Mouse (Mus musculus) limb, embryonic 12.5 days (tissue): ENCODE data around the gene Cacng8. TPM values are rescaled to one million over a fixed set of nuclear protein-coding genes. Genes with fewer than 3 reads are reported as not detected.

ENCODE experiments used
- ATAC-seq: fragments of 200-750 bp; cut with Nextera tagmentation; 2 replicates; pipeline ENCODE4 v1.8.0; 2017; ENCODE audit warnings: low read depth, moderate TSS enrichment; ENCODE audit not compliant: insufficient number of reproducible peaks, insufficient read depth, low FRiP score, low TSS enrichment
- H3K27ac ChIP-seq: fragments of 300-500 bp; sonication (generic); 2 replicates; pipeline ENCODE4 v1.5.1; 2016; ENCODE audit warnings: mild to moderate bottlenecking, moderate library complexity
- H3K27me3 ChIP-seq: fragments of 300-500 bp; sonication (generic); 2 replicates; pipeline ENCODE4 v1.6.1; 2016; ENCODE audit warnings: mild to moderate bottlenecking, moderate library complexity
- H3K36me3 ChIP-seq: fragments of 300-500 bp; sonication (generic); 2 replicates; pipeline ENCODE4 v1.6.1; 2016; ENCODE audit warnings: mild to moderate bottlenecking, moderate library complexity
- H3K4me1 ChIP-seq: fragments of 300-500 bp; sonication (generic); replicated peaks from 2 replicates; pipeline ENCODE4 v1.6.1; 2016
- H3K4me2 ChIP-seq: fragments of 300-500 bp; sonication (generic); 2 replicates; pipeline ENCODE4 v1.6.1; 2016; ENCODE audit warnings: mild to moderate bottlenecking, moderate library complexity
- H3K4me3 ChIP-seq: fragments of 300-500 bp; sonication (generic); replicated peaks from 2 replicates; pipeline ENCODE4 v1.5.1; 2016; ENCODE audit warnings: mild to moderate bottlenecking
- H3K9ac ChIP-seq: fragments of 300-500 bp; sonication (generic); replicated peaks from 2 replicates; pipeline ENCODE4 v1.6.1; 2016; ENCODE audit warnings: mild to moderate bottlenecking, moderate library complexity
- H3K9me3 ChIP-seq: fragments of 300-500 bp; sonication (generic); 2 replicates; pipeline ENCODE4 v1.6.1; 2016; ENCODE audit warnings: mild to moderate bottlenecking, moderate library complexity
- WGBS: fragments of 180-500 bp; shearing (Covaris S2); methylation state at CpG from one replicate; pipeline ENCODE4 v1.1.7; 2016; 5-methylcytosine and 5-hydroxymethylcytosine counted together
- microRNA-seq: library from miRNA; unstranded; fragments of <30 nt; microRNA quantifications from one replicate; pipeline ENCODE4, GENCODE M21; 2017
- polyA plus RNA-seq: library from polyadenylated mRNA; unstranded; fragments of >200 nt; fragmentation: Nextera tagmentation; extraction: Ambion mirVana; gene quantifications from 2 replicates; pipeline ENCODE4 v1.2.1, GENCODE M21; 2016

Cacng8 gene
- polyA plus RNA-seq, 1 experiment from 2014 or later: 6.3 TPM

- ATAC-seq: no peak
- no peak overlapping the region for H3K9ac ChIP-seq
Measured at GRCm38 (mm10) chr7:3452821-3453485, 62.5 kb downstream of the Cacng8 start.

DNA sequence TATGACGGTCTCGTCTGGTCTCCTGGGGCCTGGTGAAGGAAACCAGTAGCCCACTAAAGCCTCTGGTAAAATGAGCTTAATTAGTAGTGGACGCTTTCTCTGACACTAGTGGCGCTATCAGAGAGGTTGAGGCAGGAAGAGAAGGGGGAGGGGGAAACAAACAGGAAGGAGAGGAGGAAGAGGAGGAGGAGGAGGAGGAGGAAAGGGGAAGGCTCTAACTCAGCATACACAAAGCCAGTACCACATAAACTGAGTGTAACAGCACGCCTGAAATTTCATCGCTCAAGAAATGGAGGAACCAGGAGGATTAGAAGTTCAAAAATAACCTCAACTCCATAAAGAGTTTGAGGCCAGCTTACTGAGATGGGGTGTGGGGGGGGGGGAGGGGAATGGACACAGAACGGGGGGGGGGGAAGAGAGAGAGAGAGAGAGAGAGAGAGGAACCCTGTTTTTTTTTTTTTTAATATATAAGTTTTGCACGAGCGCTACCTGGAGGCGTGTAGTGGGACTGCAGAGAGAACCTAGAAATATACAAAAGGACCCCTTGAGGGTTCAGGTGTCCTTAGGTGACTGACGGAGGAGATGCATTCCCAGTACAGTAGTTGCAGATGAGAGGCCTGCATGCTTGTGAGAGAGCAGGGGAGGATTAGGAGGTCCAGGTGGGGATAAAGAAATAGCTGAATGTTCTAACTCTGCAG, 63.2 kb downstream of the Cacng8 start:
- no peaks in the 10 kb centered on the region for H3K9me3 ChIP-seq
- WGBS: 43% methylated on average over 10 of the region's 11 CpGs
- no peaks in the 10 kb centered on the region for H3K36me3 ChIP-seq
- ATAC-seq: no peak
- no peak overlapping the region for H3K9ac ChIP-seq
- peaks cover 19% of the 10 kb centered on the region; the same call in 1 of the 2 replicates for H3K27me3 ChIP-seq
- H3K4me1 ChIP-seq: no peaks in the 10 kb centered on the region
- H3K4me2 ChIP-seq: no peak overlapping the region
- H3K4me3 ChIP-seq: no peak overlapping the region
- no peak overlapping the region for H3K27ac ChIP-seq

More at GRCm38 (mm10) chr7:3452821-3453485, 62.5 kb downstream of the Cacng8 start:
- Histone ChIP-seq H3K27ac (no peak overlapping the region), H3K36me3 (no peaks in the 10 kb centered on the region), H3K4me2 (no peak overlapping the region), H3K4me3 (no peak overlapping the region), H3K4me1 (no peaks in the 10 kb centered on the region), H3K27me3 (peaks cover 19% of the 10 kb centered on the region; the same call in 1 of the 2 replicates), H3K9me3 (no peaks in the 10 kb centered on the region)
- WGBS: 35% methylated on average over 12 of the region's 12 CpGs

- Histone ChIP-seq H3K9ac (no peak overlapping the region), H3K27ac (no peak overlapping the region), H3K27me3 (no peaks in the 10 kb centered on the region), H3K36me3 (no peaks in the 10 kb centered on the region), H3K4me1 (no peaks in the 10 kb centered on the region), H3K4me2 (no peak overlapping the region), H3K4me3 (no peak overlapping the region), H3K9me3 (0 out of 2 replicates have a peak, but pooled peaks cover 5% of the 10 kb centered on the region)
- WGBS: 94% methylated on average over 10 of the region's 10 CpGs
- no peak for ATAC-seq
Measured at GRCm38 (mm10) chr7:3457111-3457840, 66.8 kb downstream of the Cacng8 start.

- H3K4me1 ChIP-seq: no peaks in the 10 kb centered on the region
- H3K27ac ChIP-seq: no peak overlapping the region
- H3K9me3 ChIP-seq: 0 out of 2 replicates have a peak, but pooled peaks cover 5% of the 10 kb centered on the region
- no peak overlapping the region for H3K9ac ChIP-seq
- 71% methylated on average over 9 of the region's 9 CpGs for WGBS
- no peak overlapping the region for H3K4me3 ChIP-seq
- no peaks in the 10 kb centered on the region for H3K27me3 ChIP-seq
- H3K36me3 ChIP-seq: no peaks in the 10 kb centered on the region
- no peak overlapping the region for H3K4me2 ChIP-seq
- ATAC-seq: no peak
Measured at GRCm38 (mm10) chr7:3457841-3458217, 67.3 kb downstream of the Cacng8 start.

GRCm38 (mm10) chr7:3460261-3460660, 69.8 kb downstream of the Cacng8 start:
- Histone ChIP-seq H3K27me3 (no peaks in the 10 kb centered on the region), H3K27ac (no peak overlapping the region), H3K36me3 (no peaks in the 10 kb centered on the region), H3K4me1 (no peaks in the 10 kb centered on the region), H3K9ac (no peak overlapping the region), H3K4me3 (no peak overlapping the region), H3K9me3 (0 out of 2 replicates have a peak, but pooled peaks cover 5% of the 10 kb centered on the region), H3K4me2 (no peak overlapping the region)
- 86% methylated on average over 8 of the region's 8 CpGs for WGBS
- ATAC-seq: no peak

- 81% methylated on average over 4 of the region's 4 CpGs for WGBS
- no peak for ATAC-seq
- no peak overlapping the region for H3K27ac ChIP-seq
- no peak overlapping the region for H3K4me2 ChIP-seq
- H3K4me1 ChIP-seq: no peaks in the 10 kb centered on the region
- no peaks in the 10 kb centered on the region for H3K36me3 ChIP-seq
- no peak overlapping the region for H3K9ac ChIP-seq
- H3K27me3 ChIP-seq: no peaks in the 10 kb centered on the region
- H3K9me3 ChIP-seq: 0 out of 2 replicates have a peak, but pooled peaks cover 5% of the 10 kb centered on the region
- no peak overlapping the region for H3K4me3 ChIP-seq
Measured at GRCm38 (mm10) chr7:3463306-3463705, 72.8 kb downstream of the Cacng8 start.

Small RNA genes lying within 50 kb of the gene (microRNA-seq; reads per million reads assigned to microRNA genes)
- gene Gm23450: 7.4 reads per million, percentile 21 among the genes with 10 or more reads in this experiment

Other genes starting within 250 kb of the Cacng8 start
- 0.41 and 0.54 TPM in 2 replicates for gene AU018091, start 221.5 kb upstream of the Cacng8 start, polyA plus RNA-seq
- gene Nlrp12, start 140.9 kb upstream of the Cacng8 start, polyA plus RNA-seq: not detected in 2 replicates
- gene Myadm, start 101.6 kb upstream of the Cacng8 start, polyA plus RNA-seq: 24.9 and 29.3 TPM in 2 replicates
- gene Prkcg, start 101.5 kb upstream of the Cacng8 start, polyA plus RNA-seq: 3.8 TPM in 1 of 2 replicates, not detected in the other
- 3.0 and 3.1 TPM in 2 replicates for gene Cacng7, start 57.7 kb upstream of the Cacng8 start, polyA plus RNA-seq
- 3.7 and 4.1 TPM in 2 replicates for gene Cacng6, start 33.5 kb downstream of the Cacng8 start, polyA plus RNA-seq
- not detected in 2 replicates for gene Tarm1, start 111.9 kb downstream of the Cacng8 start, polyA plus RNA-seq
- gene Oscar, start 225.5 kb downstream of the Cacng8 start, polyA plus RNA-seq: not detected in 2 replicates
- gene Ndufa3, start 226.7 kb downstream of the Cacng8 start, polyA plus RNA-seq: 385 and 392 TPM in 2 replicates
- gene Tfpt, start 239.2 kb downstream of the Cacng8 start, polyA plus RNA-seq: 36.5 and 37.8 TPM in 2 replicates
- 133 and 136 TPM in 2 replicates for gene Prpf31, start 239.3 kb downstream of the Cacng8 start, polyA plus RNA-seq